11 mouse cellular contexts compared by ENCODE assay signal in genomic region chr8:123648245-123649170, GRCm38 (mm10). TPM values are rescaled to one million over a fixed set of nuclear protein-coding genes. Genes with fewer than 3 reads are reported as not detected.
DNase-seq lines count a peak whose midpoint lies in the region; ATAC-seq lines count a peak whose summit lies in the region.
"Had no signal": no experiment of that assay in that cellular context is flagged by ENCODE, and none has a peak within 500 bp of the region (broad histone marks: within the 10 kb centered on the region; RNA-seq: fewer than 3 reads in every experiment).

No protein-coding gene starts in this region.

- no peaks in the 10 kb centered on the region for H3K9me3 ChIP-seq in kidney, embryonic 14.5 days (ENCODE audit: control insufficient read depth, low read length)
- H3K9me3 ChIP-seq in heart, embryonic 10.5 days, result no peaks in the 10 kb centered on the region
- H3K9me3 ChIP-seq in midbrain, embryonic 16.5 days (replicated peaks; ENCODE audit: control insufficient read depth, low read length, poor library complexity, severe bottlenecking), result no peaks in the 10 kb centered on the region
- H3K9me3 ChIP-seq: forebrain, embryonic 10.5 days; hindbrain, embryonic 10.5 days; neural tube, embryonic 13.5 days had no signal

- H3K4me3 ChIP-seq in kidney, embryonic 14.5 days (ENCODE audit: low read length), result no peak overlapping the region
- H3K4me3 ChIP-seq in heart, embryonic 10.5 days, result no peak overlapping the region
- no peak overlapping the region for H3K4me3 ChIP-seq in midbrain, embryonic 16.5 days (ENCODE audit: low read depth, low read length)
- H3K4me3 ChIP-seq: forebrain, embryonic 10.5 days; hindbrain, embryonic 10.5 days; neural tube, embryonic 13.5 days had no signal

- no peaks in the 10 kb centered on the region for H3K36me3 ChIP-seq in kidney, embryonic 14.5 days (ENCODE audit: control insufficient read depth, insufficient read depth, low read length)
- no peaks in the 10 kb centered on the region for H3K36me3 ChIP-seq in heart, embryonic 10.5 days
- no peaks in the 10 kb centered on the region for H3K36me3 ChIP-seq in midbrain, embryonic 16.5 days (ENCODE audit: control insufficient read depth, insufficient read depth, low read length)
- H3K36me3 ChIP-seq: forebrain, embryonic 10.5 days; hindbrain, embryonic 10.5 days; neural tube, embryonic 13.5 days had no signal

- H3K27me3 ChIP-seq in kidney, embryonic 14.5 days (ENCODE audit: control insufficient read depth, insufficient read depth, low read length), result 0 out of 2 replicates have a peak, but pooled peaks cover 3% of the 10 kb centered on the region
- peaks cover 8% of the 10 kb centered on the region; the same call in 1 of the 2 replicates for H3K27me3 ChIP-seq in heart, embryonic 10.5 days (ENCODE audit: insufficient read depth, poor library complexity, severe bottlenecking)
- H3K27me3 ChIP-seq in midbrain, embryonic 16.5 days (ENCODE audit: control insufficient read depth, insufficient read depth, low read depth, low read length), result no peaks in the 10 kb centered on the region

- no peak overlapping the region for H3K9ac ChIP-seq in kidney, embryonic 14.5 days (ENCODE audit: low read depth, low read length)
- H3K9ac ChIP-seq in midbrain, embryonic 16.5 days (ENCODE audit: low read depth, low read length), result no peak overlapping the region
- H3K9ac ChIP-seq: neural tube, embryonic 13.5 days had no signal

- no peak for ATAC-seq in kidney, embryonic 14.5 days (ENCODE audit: low FRiP score, low TSS enrichment)
- no peak for ATAC-seq in granulocyte monocyte progenitor cell, adult 5-6 weeks (replicated peaks; ENCODE audit: poor library complexity, severe bottlenecking)
- no peak for ATAC-seq in midbrain, embryonic 16.5 days

- H3K4me2 ChIP-seq in kidney, embryonic 14.5 days (replicated peaks; ENCODE audit: low read depth, low read length), result no peak overlapping the region
- H3K4me2 ChIP-seq in midbrain, embryonic 16.5 days (ENCODE audit: low read length), result no peak overlapping the region
- H3K4me2 ChIP-seq: neural tube, embryonic 13.5 days had no signal

- 58% methylated on average over 17 of the region's 17 CpGs for WGBS in kidney, embryonic 14.5 days
- WGBS in heart, embryonic 10.5 days, result 71% methylated on average over 17 of the region's 17 CpGs
- WGBS in midbrain, embryonic 16.5 days, result 82% methylated on average over 17 of the region's 17 CpGs

- H3K27ac ChIP-seq in kidney, embryonic 14.5 days (ENCODE audit: low read depth, low read length), result peak overlapping the region; percentile 56; the same call in 1 of the 2 replicates
- H3K27ac ChIP-seq in heart, embryonic 10.5 days, result 0 out of 2 replicates have a peak overlapping the region, but pooled peaks have one; percentile 25
- no peak overlapping the region for H3K27ac ChIP-seq in midbrain, embryonic 16.5 days (ENCODE audit: low read length)
- H3K27ac ChIP-seq: forebrain, embryonic 10.5 days; hindbrain, embryonic 10.5 days; neural tube, embryonic 13.5 days had no signal

- peaks cover 15% of the 10 kb centered on the region; the same call in 1 of the 2 replicates for H3K4me1 ChIP-seq in kidney, embryonic 14.5 days (ENCODE audit: control insufficient read depth, insufficient read depth, low read length)
- H3K4me1 ChIP-seq in heart, embryonic 10.5 days, result peaks cover 18% of the 10 kb centered on the region
- H3K4me1 ChIP-seq in midbrain, embryonic 16.5 days (ENCODE audit: control insufficient read depth, insufficient read depth, low read length), result peaks cover 5% of the 10 kb centered on the region; the same call in 1 of the 2 replicates

- no peak for DNase-seq in kidney, adult 9 months
- no peak for DNase-seq in heart, embryonic 10.5 days (ENCODE audit: low spot score)
- DNase-seq in kidney, postnatal 10 days, result peak; percentile 47
- DNase-seq in ovary, postnatal 14 days (ENCODE audit: low spot score), result peak; percentile 45
- no peak for DNase-seq in frontal cortex, postnatal 25 days (ENCODE audit: low spot score in 2 of 2)

RNA-seq across cellular contexts. Expression of gene Rhou, which starts 5.2 kb away (rescaled TPM):
- 9.8 and 11.2 TPM in 2 replicates for polyA plus RNA-seq in kidney, embryonic 14.5 days (2014; fragmentation: Nextera tagmentation; extraction: Ambion mirVana)
- polyA plus RNA-seq in heart, embryonic 10.5 days (2016; fragmentation: Nextera tagmentation; extraction: Ambion mirVana), result 13.0 and 16.7 TPM in 2 replicates
- 3.8 and 6.0 TPM in 2 replicates for total RNA-seq in granulocyte monocyte progenitor cell, adult 5-6 weeks (2014; fragmentation: Nextera tagmentation)
- 4.8 and 5.3 TPM in 2 replicates for total RNA-seq in granulocyte monocyte progenitor cell, adult 5-6 weeks (2017)
- polyA plus RNA-seq in midbrain, embryonic 16.5 days (2015; fragmentation: Nextera tagmentation; extraction: Ambion mirVana), result 10.1 and 13.2 TPM in 2 replicates

Comparison
In these comparisons a context has a peak if more than half of its experiments do, and no peak if none do; other contexts are left out.
1. DNase-seq: peak in kidney, postnatal 10 days (single experiment) and ovary, postnatal 14 days (single experiment); none in kidney, adult 9 months (single experiment), heart, embryonic 10.5 days (single experiment) and frontal cortex, postnatal 25 days (0 of 2).